Mouse (Mus musculus): ENCODE data around the gene Rfx5. TPM values are rescaled to one million over a fixed set of nuclear protein-coding genes. Genes with fewer than 3 reads are reported as not detected.
A peak's percentile ranks its signal among the peaks of the same experiment; 100 is the strongest.
"Not testable (repeated sequence)": the region's sequence is repeated elsewhere in the genome, so short reads cannot be mapped to it uniquely, and the experiment has no call there.

The Rfx5 gene
- polyA plus RNA-seq, 2 experiments = 12.9 to 29.9 TPM

DNA sequence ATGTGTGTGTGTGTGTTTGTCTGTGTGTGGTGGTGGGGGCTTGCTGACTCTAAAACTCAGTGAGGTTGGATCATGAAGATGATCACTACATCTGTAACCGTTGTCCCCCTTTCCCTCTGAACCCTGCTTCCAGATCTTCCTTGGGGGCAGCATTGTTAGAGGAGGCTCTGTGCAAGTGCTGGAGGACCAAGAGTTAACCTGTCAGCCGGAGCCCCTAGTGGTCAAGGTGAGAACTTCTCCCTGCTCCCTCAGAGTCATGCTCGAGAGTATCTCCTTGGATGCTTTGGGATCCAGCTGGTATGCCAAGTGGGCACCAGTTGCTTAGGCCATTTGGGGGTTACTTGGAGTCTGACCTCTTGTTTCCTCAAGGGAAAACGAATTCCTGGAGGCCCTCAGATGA is 10.2 kb upstream of the Rfx5 start:
- H3K9me3 ChIP-seq (ENCODE audit: control insufficient read depth, low read length); ATAC-seq (ENCODE audit: low FRiP score, low read depth); H3K27ac ChIP-seq (replicated peaks; ENCODE audit: low read depth, low read length); H3K27me3 ChIP-seq (ENCODE audit: control insufficient read depth, insufficient read depth, low read length); H3K36me3 ChIP-seq (ENCODE audit: control insufficient read depth, insufficient read depth, low read length); H3K4me3 ChIP-seq (replicated peaks; ENCODE audit: low read length); H3K9ac ChIP-seq (ENCODE audit: low read depth, low read length, severe bottlenecking); H3K4me1 ChIP-seq (ENCODE audit: control insufficient read depth, insufficient read depth, low read length); H3K4me2 ChIP-seq (replicated peaks; ENCODE audit: low read depth, low read length, severe bottlenecking); DNase-seq (ENCODE audit: low spot score): not testable (repeated sequence)
- 44% methylated on average over 4 of the region's 4 CpGs for WGBS

DNA sequence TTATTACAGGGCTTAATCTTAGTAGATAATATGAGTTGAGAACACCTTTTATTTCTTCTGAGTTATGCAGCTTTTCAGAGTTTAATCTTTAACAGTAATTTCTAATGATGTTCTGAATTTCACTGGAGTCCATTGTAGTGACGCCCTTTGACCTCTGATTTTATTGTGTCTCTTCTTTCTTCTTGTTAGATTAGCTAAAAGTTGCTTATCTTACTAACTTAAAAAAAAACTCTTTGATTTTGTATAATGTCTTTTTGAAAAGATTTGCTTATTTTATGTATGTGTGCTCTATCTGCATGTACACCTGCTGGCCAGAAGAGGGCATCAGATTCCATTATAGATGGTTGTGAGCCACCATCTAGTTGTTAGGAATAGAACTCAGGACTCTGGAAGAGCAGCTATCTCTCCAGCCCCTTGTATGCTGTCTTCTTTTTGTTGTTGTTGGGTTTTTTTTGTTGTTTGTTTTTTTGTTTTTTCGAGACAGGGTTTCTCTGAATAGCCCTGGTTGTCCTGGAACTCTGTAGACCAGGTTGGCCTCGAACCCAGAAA is 5.7 kb upstream of the Rfx5 start:
- WGBS = 61% methylated on average over 3 of the region's 3 CpGs
- no peak for ATAC-seq (ENCODE audit: low FRiP score, low read depth)

DNA sequence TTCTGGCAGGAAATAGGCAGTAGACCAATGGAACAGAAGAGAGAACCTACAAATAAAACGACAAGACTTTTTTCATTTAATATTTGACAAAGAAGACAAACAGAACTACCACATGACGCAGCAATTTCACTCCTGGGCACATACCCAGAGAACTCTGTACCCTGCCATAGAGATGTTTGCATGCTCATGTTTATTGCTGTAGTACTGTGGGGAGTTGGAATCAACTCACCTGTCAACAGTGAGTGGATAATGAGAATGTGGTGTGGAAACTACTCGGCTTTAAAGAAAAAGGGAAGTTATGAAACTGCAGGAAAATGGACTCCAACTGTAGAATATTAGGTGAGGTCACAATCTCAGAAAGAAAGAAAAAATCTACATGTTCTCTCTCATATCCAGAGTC is 4.2 kb upstream of the Rfx5 start:
- H3K4me3 ChIP-seq (replicated peaks; ENCODE audit: low read length) = no peak overlapping the region
- 0 out of 2 replicates have a peak, but pooled peaks cover 2% of the 10 kb centered on the region for H3K4me1 ChIP-seq (ENCODE audit: control insufficient read depth, insufficient read depth, low read length)
- no peak overlapping the region for H3K9ac ChIP-seq (ENCODE audit: low read depth, low read length, severe bottlenecking)
- TF ChIP-seq POLR2A (IDR thresholded peaks at IDR 0.05; ENCODE audit: borderline replicate concordance, extremely low read depth, insufficient read depth, insufficient read length) = no peak
- 79% methylated on average over 3 of the region's 3 CpGs for WGBS
- DNase-seq (ENCODE audit: low spot score) (no peak), ATAC-seq (ENCODE audit: low FRiP score, low read depth) (no peak)
- no peaks in the 10 kb centered on the region for H3K36me3 ChIP-seq (ENCODE audit: control insufficient read depth, insufficient read depth, low read length)
- H3K27me3 ChIP-seq (ENCODE audit: control insufficient read depth, insufficient read depth, low read length) = no peaks in the 10 kb centered on the region
- no peak overlapping the region for H3K4me2 ChIP-seq (replicated peaks; ENCODE audit: low read depth, low read length, severe bottlenecking)
- no peak overlapping the region for H3K27ac ChIP-seq (replicated peaks; ENCODE audit: low read depth, low read length)
- H3K9me3 ChIP-seq (ENCODE audit: control insufficient read depth, low read length) = no peaks in the 10 kb centered on the region

More for the DNA sequence above, 5.7 kb upstream of the Rfx5 start:
- Histone ChIP-seq H3K27me3 (ENCODE audit: control insufficient read depth, insufficient read depth, low read length) (no peaks in the 10 kb centered on the region), H3K27ac (replicated peaks; ENCODE audit: low read depth, low read length) (no peak overlapping the region), H3K9ac (ENCODE audit: low read depth, low read length, severe bottlenecking) (no peak overlapping the region), H3K4me3 (replicated peaks; ENCODE audit: low read length) (no peak overlapping the region), H3K4me1 (ENCODE audit: control insufficient read depth, insufficient read depth, low read length) (0 out of 2 replicates have a peak, but pooled peaks cover 2% of the 10 kb centered on the region), H3K9me3 (ENCODE audit: control insufficient read depth, low read length) (no peaks in the 10 kb centered on the region), H3K36me3 (ENCODE audit: control insufficient read depth, insufficient read depth, low read length) (no peaks in the 10 kb centered on the region), H3K4me2 (replicated peaks; ENCODE audit: low read depth, low read length, severe bottlenecking) (no peak overlapping the region)
- DNase-seq (ENCODE audit: low spot score) = no peak
- no peak for TF ChIP-seq POLR2A (IDR thresholded peaks at IDR 0.05; ENCODE audit: borderline replicate concordance, extremely low read depth, insufficient read depth, insufficient read length)

DNA sequence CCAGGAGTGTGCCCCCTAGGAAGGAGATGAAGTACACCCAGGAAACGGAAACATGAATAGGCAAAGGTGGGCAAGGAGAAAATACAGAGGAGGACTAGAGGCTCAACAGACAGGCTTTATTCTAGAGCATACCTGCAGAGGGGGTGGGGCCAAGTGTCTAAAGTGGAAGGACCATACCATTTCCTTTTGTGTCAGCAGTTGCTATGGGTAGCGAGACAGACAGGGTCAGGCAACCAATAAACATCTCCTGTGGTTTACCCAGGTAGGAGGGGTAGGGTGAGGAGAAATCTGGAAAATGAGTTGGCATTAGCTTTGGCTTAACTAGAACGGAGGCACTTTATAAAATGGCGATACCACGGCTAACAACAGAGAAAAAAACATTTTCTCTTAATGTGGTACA is 1.1 kb upstream of the Rfx5 start:
- ATAC-seq (ENCODE audit: low FRiP score, low read depth) (no peak), DNase-seq (ENCODE audit: low spot score) (peak; percentile 22)
- H3K27me3 ChIP-seq (ENCODE audit: control insufficient read depth, insufficient read depth, low read length) = no peaks in the 10 kb centered on the region
- H3K36me3 ChIP-seq (ENCODE audit: control insufficient read depth, insufficient read depth, low read length) = peaks cover 27% of the 10 kb centered on the region
- H3K27ac ChIP-seq (replicated peaks; ENCODE audit: low read depth, low read length) = peak overlapping the region; percentile 97; the same call in 1 of the 2 replicates
- H3K9me3 ChIP-seq (ENCODE audit: control insufficient read depth, low read length) = no peaks in the 10 kb centered on the region
- no peak overlapping the region for H3K9ac ChIP-seq (ENCODE audit: low read depth, low read length, severe bottlenecking)
- 34% methylated on average over 5 of the region's 5 CpGs for WGBS
- peak overlapping the region; percentile 80 for H3K4me3 ChIP-seq (replicated peaks; ENCODE audit: low read length)
- TF ChIP-seq POLR2A (IDR thresholded peaks at IDR 0.05; ENCODE audit: borderline replicate concordance, extremely low read depth, insufficient read depth, insufficient read length) = no peak
- peaks cover 12% of the 10 kb centered on the region; the same call in 1 of the 2 replicates for H3K4me1 ChIP-seq (ENCODE audit: control insufficient read depth, insufficient read depth, low read length)
- H3K4me2 ChIP-seq (replicated peaks; ENCODE audit: low read depth, low read length, severe bottlenecking) = peak overlapping the region; percentile 60

DNA sequence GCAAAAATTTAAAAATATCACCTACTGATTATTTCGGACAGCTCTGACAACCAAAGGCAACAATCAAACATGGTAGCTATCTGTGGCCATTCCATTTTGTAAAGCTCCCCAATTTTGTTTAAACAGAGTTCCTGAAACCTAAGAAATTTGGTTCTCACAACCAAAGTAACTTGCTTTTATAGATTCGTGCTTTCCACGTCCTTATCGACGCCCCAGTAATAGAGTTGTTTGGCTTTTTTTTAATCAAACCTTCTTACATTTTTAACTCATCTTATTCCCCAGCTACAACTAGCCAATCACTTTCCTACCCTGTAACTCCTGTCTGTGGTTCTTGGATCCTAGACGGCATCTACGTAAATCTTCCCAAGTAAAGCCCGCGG is 501 bp upstream of the Rfx5 start:
- no peaks in the 10 kb centered on the region for H3K9me3 ChIP-seq (ENCODE audit: control insufficient read depth, low read length)
- peak overlapping the region; percentile 60 for H3K4me2 ChIP-seq (replicated peaks; ENCODE audit: low read depth, low read length, severe bottlenecking)
- no peak for TF ChIP-seq POLR2A (IDR thresholded peaks at IDR 0.05; ENCODE audit: borderline replicate concordance, extremely low read depth, insufficient read depth, insufficient read length)
- 14% methylated on average over 9 of the region's 9 CpGs for WGBS
- peaks cover 12% of the 10 kb centered on the region; the same call in 1 of the 2 replicates for H3K4me1 ChIP-seq (ENCODE audit: control insufficient read depth, insufficient read depth, low read length)
- no peaks in the 10 kb centered on the region for H3K27me3 ChIP-seq (ENCODE audit: control insufficient read depth, insufficient read depth, low read length)
- ATAC-seq (ENCODE audit: low FRiP score, low read depth) (peak; percentile 35), DNase-seq (ENCODE audit: low spot score) (no peak)
- H3K4me3 ChIP-seq (replicated peaks; ENCODE audit: low read length) = peak overlapping the region; percentile 80
- H3K9ac ChIP-seq (ENCODE audit: low read depth, low read length, severe bottlenecking) = peak overlapping the region; percentile 88
- peaks cover 33% of the 10 kb centered on the region for H3K36me3 ChIP-seq (ENCODE audit: control insufficient read depth, insufficient read depth, low read length)
- H3K27ac ChIP-seq (replicated peaks; ENCODE audit: low read depth, low read length) = peak overlapping the region; percentile 97

DNA sequence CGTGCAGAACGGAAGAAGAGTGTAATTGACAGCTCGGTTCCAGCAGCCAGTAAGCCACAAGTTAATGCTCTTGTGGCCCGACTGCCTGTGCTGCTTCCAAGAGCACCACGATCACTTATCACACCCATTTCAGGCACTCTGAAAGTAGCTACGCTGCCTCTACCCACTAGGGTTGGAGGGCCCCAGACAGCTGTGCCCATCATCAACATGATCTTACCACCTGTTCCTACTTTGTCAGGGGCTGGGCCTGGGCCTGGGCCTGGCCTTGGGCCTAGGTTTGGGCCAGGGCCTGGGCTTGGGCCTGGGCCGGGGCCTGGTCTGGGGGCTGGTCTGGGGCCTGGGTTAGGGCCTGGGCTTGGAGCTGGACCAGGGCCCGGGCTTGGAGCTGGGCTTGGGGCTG is 4.4 kb downstream of the Rfx5 start:
- 88% methylated on average over 8 of the region's 8 CpGs for WGBS
- Histone ChIP-seq H3K9ac (ENCODE audit: low read depth, low read length, severe bottlenecking) (no peak overlapping the region), H3K4me1 (ENCODE audit: control insufficient read depth, insufficient read depth, low read length) (peaks cover 10% of the 10 kb centered on the region; the same call in 1 of the 2 replicates), H3K4me3 (replicated peaks; ENCODE audit: low read length) (no peak overlapping the region), H3K4me2 (replicated peaks; ENCODE audit: low read depth, low read length, severe bottlenecking) (no peak overlapping the region), H3K27ac (replicated peaks; ENCODE audit: low read depth, low read length) (no peak overlapping the region), H3K27me3 (ENCODE audit: control insufficient read depth, insufficient read depth, low read length) (no peaks in the 10 kb centered on the region), H3K36me3 (ENCODE audit: control insufficient read depth, insufficient read depth, low read length) (peaks cover 39% of the 10 kb centered on the region), H3K9me3 (ENCODE audit: control insufficient read depth, low read length) (no peaks in the 10 kb centered on the region)
- no peak for TF ChIP-seq POLR2A (IDR thresholded peaks at IDR 0.05; ENCODE audit: borderline replicate concordance, extremely low read depth, insufficient read depth, insufficient read length)
- DNase-seq (ENCODE audit: low spot score) (no peak), ATAC-seq (ENCODE audit: low FRiP score, low read depth) (no peak)

All from limb, embryonic 14.5 days (tissue).